Mouse (Mus musculus): ENCODE data around the gene Prss33. TPM values are rescaled to one million over a fixed set of nuclear protein-coding genes. Genes with fewer than 3 reads are reported as not detected.

Gene Prss33
- not detected for polyA plus RNA-seq (2014; fragmentation: Illumina TruSeq; extraction: RNeasy Lipid Tissue Mini Kit (QIAGEN cat#74804); ENCODE audit: low read depth, low replicate concordance)

GRCm38 (mm10) chr17:23836006-23836575, at the start of gene Prss33:
Gene Prss33, minus strand, starts transcription at chr17:23836056.

DNA sequence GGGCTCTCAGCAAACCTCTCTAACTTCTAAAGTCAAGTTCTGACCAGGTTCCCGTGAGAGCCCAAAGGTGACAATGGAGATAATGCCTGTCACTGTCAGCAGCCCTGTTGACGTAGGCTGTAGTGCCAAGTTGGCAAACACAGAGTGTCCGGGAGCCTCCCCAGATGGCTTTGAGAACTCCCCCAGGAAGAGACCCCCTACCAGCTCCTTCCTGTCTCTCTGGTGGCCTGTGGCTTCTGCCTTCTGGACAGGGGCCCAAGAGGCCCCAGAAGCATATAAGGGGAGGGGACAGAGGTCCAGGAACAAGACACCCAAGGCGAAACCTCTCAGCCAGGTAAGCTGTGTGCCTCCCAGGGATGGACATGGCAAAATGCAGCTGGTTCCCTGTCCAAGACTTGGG, 44.7 kb upstream of the Prss33 start, which contains the start of the genes Dcpp1 and Dcpp2:
Dcpp1 (plus strand) TSS at position 301 of the 400 bp plus-strand sequence.
Dcpp2 (plus strand) TSS at position 305 of the 400 bp plus-strand sequence.

DNA sequence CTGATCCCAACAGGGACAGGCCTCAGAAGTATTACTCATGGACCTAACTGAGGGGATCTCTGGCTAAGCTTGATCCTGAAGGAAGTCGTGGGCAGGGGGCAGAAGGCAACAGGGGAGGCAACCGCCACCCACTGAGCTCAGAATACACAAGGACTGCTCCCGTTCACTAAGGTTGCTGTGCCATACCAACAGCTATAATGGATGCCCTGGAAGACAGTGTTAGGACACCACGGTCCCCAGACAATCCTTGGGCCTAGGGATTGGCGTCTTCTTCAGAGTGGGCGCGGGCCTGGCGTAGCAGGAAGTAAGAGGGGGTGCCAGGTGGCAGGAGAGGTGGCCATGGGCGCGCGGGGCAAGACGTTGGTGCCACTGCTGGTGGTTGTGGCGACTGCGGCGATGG, 31.9 kb upstream of the Prss33 start, which contains the start of gene Prss21:
Prss21 (plus strand) TSS at position 301 of the 400 bp plus-strand sequence.

GRCm38 (mm10) chr17:23843812-23844273, 8.0 kb upstream of the Prss33 start, which contains the start of the genes Prss32 and Prss41:
Gene Prss32, plus strand, starts transcription at chr17:23843855.
Gene Prss41, minus strand, starts transcription at chr17:23844172.

DNA sequence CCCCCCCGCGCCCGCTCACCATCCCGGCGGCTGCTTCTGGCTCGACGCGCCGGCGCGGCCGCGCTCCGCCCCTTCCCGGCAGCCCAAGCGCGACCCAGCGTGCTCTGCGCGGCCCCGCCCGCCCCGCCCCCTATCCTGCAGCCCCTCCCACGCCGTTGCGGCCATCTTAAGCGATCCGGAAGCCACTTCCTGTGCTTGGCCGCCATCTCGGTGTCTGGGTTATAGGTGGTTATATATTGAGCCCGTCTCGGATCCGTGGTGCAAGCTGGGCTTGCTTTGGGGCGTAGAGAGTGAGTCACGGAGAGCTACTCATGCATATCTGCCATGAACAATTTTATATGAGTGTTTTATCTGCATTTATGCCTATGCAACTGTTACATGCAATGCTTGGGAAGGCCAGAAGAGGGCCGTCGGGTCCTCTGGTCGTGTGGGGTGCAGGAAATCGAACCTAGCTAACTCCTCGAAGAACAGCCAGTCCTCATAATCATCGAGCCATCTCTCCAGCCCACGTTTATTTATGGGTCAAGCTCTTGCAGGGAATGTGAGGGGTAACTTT, 6.7 kb downstream of the Prss33 start, which contains the start of gene Elob:
Elob (minus strand) TSS at position 73 of the 556 bp plus-strand sequence.

GRCm38 (mm10) chr17:23790269-23791078, 45.4 kb downstream of the Prss33 start, which contains the start of gene Srrm2:
Gene Srrm2, plus strand, starts transcription at chr17:23790532.

DNA sequence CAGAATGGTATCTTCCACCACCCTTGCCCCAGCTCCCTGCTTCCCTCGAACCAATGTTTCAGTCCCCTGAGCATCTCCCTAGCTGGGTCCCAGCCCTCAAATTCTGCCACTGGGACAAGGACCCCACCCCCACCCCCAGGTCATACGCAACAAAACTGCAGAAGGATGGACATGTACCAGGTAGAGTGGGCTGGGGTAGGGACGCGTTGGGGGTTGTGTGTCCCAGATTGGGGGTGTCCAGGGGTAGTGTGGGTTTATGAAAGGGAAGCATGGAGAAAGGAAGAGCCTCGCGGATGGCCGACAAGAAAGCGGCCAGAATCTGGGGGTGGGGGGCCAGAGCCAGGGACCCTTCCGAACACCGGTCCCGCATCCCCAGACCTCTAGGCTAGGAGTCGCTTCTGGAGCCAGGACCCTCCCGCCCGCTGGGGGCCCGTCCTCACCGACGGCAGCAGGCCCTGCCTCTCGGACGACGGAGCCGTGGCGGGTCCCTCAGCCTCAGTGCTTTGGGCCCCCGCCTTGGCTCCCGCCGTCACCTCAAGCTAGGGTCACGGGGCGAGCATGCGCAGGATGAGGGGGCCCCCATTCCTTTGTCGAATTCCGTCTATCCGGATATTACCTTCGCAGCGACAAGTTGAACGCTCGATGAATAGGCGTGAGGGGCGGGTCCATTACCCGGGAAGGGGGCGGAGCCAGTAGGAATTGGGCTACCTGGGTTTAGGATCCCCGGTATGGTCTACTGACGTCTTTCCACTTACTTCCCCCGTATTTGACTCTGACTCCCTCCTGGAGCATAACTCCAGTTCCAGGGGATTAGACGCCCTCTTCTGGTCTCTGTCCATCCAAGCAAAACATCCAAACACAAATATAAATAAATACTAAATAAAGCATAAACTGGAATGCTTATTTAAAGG, 50.0 kb downstream of the Prss33 start, which contains the start of gene Flywch2:
Flywch2 (minus strand) TSS at position 521 of the 911 bp plus-strand sequence.

Other genes with a start within 250 kb of the Prss33 start
- gene Zfp13, start 236.6 kb downstream of the Prss33 start, polyA plus RNA-seq (2014; fragmentation: Illumina TruSeq; extraction: RNeasy Lipid Tissue Mini Kit (QIAGEN cat#74804); ENCODE audit: low read depth, low replicate concordance): 2.5 TPM
- gene Zscan10, start 235.2 kb downstream of the Prss33 start, polyA plus RNA-seq (2014; fragmentation: Illumina TruSeq; extraction: RNeasy Lipid Tissue Mini Kit (QIAGEN cat#74804); ENCODE audit: low read depth, low replicate concordance): 0.41 TPM
- 0.14 TPM for gene Mmp25, start 190.8 kb downstream of the Prss33 start, polyA plus RNA-seq (2014; fragmentation: Illumina TruSeq; extraction: RNeasy Lipid Tissue Mini Kit (QIAGEN cat#74804); ENCODE audit: low read depth, low replicate concordance)
- not detected for gene Bicdl2, start 175.6 kb downstream of the Prss33 start, polyA plus RNA-seq (2014; fragmentation: Illumina TruSeq; extraction: RNeasy Lipid Tissue Mini Kit (QIAGEN cat#74804); ENCODE audit: low read depth, low replicate concordance)
- gene Hcfc1r1, start 162.5 kb downstream of the Prss33 start, polyA plus RNA-seq (2014; fragmentation: Illumina TruSeq; extraction: RNeasy Lipid Tissue Mini Kit (QIAGEN cat#74804); ENCODE audit: low read depth, low replicate concordance): 3.5 TPM
- 1.3 TPM for gene Thoc6, start 162.2 kb downstream of the Prss33 start, polyA plus RNA-seq (2014; fragmentation: Illumina TruSeq; extraction: RNeasy Lipid Tissue Mini Kit (QIAGEN cat#74804); ENCODE audit: low read depth, low replicate concordance)
- not detected for gene Tnfrsf12a, start 158.6 kb downstream of the Prss33 start, polyA plus RNA-seq (2014; fragmentation: Illumina TruSeq; extraction: RNeasy Lipid Tissue Mini Kit (QIAGEN cat#74804); ENCODE audit: low read depth, low replicate concordance)
- not detected for gene Cldn6, start 156.8 kb downstream of the Prss33 start, polyA plus RNA-seq (2014; fragmentation: Illumina TruSeq; extraction: RNeasy Lipid Tissue Mini Kit (QIAGEN cat#74804); ENCODE audit: low read depth, low replicate concordance)
- not detected for gene Cldn9, start 152.0 kb downstream of the Prss33 start, polyA plus RNA-seq (2014; fragmentation: Illumina TruSeq; extraction: RNeasy Lipid Tissue Mini Kit (QIAGEN cat#74804); ENCODE audit: low read depth, low replicate concordance)
- 0.87 TPM for gene 1520401A03Rik, start 113.3 kb downstream of the Prss33 start, polyA plus RNA-seq (2014; fragmentation: Illumina TruSeq; extraction: RNeasy Lipid Tissue Mini Kit (QIAGEN cat#74804); ENCODE audit: low read depth, low replicate concordance)
- 1.9 TPM for gene Pkmyt1, start 109.7 kb downstream of the Prss33 start, polyA plus RNA-seq (2014; fragmentation: Illumina TruSeq; extraction: RNeasy Lipid Tissue Mini Kit (QIAGEN cat#74804); ENCODE audit: low read depth, low replicate concordance)
- not detected for gene Paqr4, start 95.2 kb downstream of the Prss33 start, polyA plus RNA-seq (2014; fragmentation: Illumina TruSeq; extraction: RNeasy Lipid Tissue Mini Kit (QIAGEN cat#74804); ENCODE audit: low read depth, low replicate concordance)
- not detected for gene Kremen2, start 90.2 kb downstream of the Prss33 start, polyA plus RNA-seq (2014; fragmentation: Illumina TruSeq; extraction: RNeasy Lipid Tissue Mini Kit (QIAGEN cat#74804); ENCODE audit: low read depth, low replicate concordance)
- 7.3 TPM for gene Flywch1, start 64.5 kb downstream of the Prss33 start, polyA plus RNA-seq (2014; fragmentation: Illumina TruSeq; extraction: RNeasy Lipid Tissue Mini Kit (QIAGEN cat#74804); ENCODE audit: low read depth, low replicate concordance)
- 1.9 TPM for gene Flywch2, start 50.0 kb downstream of the Prss33 start, polyA plus RNA-seq (2014; fragmentation: Illumina TruSeq; extraction: RNeasy Lipid Tissue Mini Kit (QIAGEN cat#74804); ENCODE audit: low read depth, low replicate concordance)
- gene Srrm2, start 45.5 kb downstream of the Prss33 start, polyA plus RNA-seq (2014; fragmentation: Illumina TruSeq; extraction: RNeasy Lipid Tissue Mini Kit (QIAGEN cat#74804); ENCODE audit: low read depth, low replicate concordance): 89.6 TPM
- 40.8 TPM for gene Elob, start 6.9 kb downstream of the Prss33 start, polyA plus RNA-seq (2014; fragmentation: Illumina TruSeq; extraction: RNeasy Lipid Tissue Mini Kit (QIAGEN cat#74804); ENCODE audit: low read depth, low replicate concordance)
- not detected for gene Prss32, start 7.8 kb upstream of the Prss33 start, polyA plus RNA-seq (2014; fragmentation: Illumina TruSeq; extraction: RNeasy Lipid Tissue Mini Kit (QIAGEN cat#74804); ENCODE audit: low read depth, low replicate concordance)
- 2.3 TPM for gene Prss41, start 8.1 kb upstream of the Prss33 start, polyA plus RNA-seq (2014; fragmentation: Illumina TruSeq; extraction: RNeasy Lipid Tissue Mini Kit (QIAGEN cat#74804); ENCODE audit: low read depth, low replicate concordance)
- gene Prss21, start 32.0 kb upstream of the Prss33 start, polyA plus RNA-seq (2014; fragmentation: Illumina TruSeq; extraction: RNeasy Lipid Tissue Mini Kit (QIAGEN cat#74804); ENCODE audit: low read depth, low replicate concordance): 34.8 TPM
- gene Dcpp1, start 44.8 kb upstream of the Prss33 start, polyA plus RNA-seq (2014; fragmentation: Illumina TruSeq; extraction: RNeasy Lipid Tissue Mini Kit (QIAGEN cat#74804); ENCODE audit: low read depth, low replicate concordance): not detected
- gene Dcpp2, start 44.8 kb upstream of the Prss33 start, polyA plus RNA-seq (2014; fragmentation: Illumina TruSeq; extraction: RNeasy Lipid Tissue Mini Kit (QIAGEN cat#74804); ENCODE audit: low read depth, low replicate concordance): not detected
- not detected for gene Dcpp3, start 81.4 kb upstream of the Prss33 start, polyA plus RNA-seq (2014; fragmentation: Illumina TruSeq; extraction: RNeasy Lipid Tissue Mini Kit (QIAGEN cat#74804); ENCODE audit: low read depth, low replicate concordance)
- gene Sbp, start 105.6 kb upstream of the Prss33 start, polyA plus RNA-seq (2014; fragmentation: Illumina TruSeq; extraction: RNeasy Lipid Tissue Mini Kit (QIAGEN cat#74804); ENCODE audit: low read depth, low replicate concordance): not detected
- not detected for gene Sbpl, start 119.2 kb upstream of the Prss33 start, polyA plus RNA-seq (2014; fragmentation: Illumina TruSeq; extraction: RNeasy Lipid Tissue Mini Kit (QIAGEN cat#74804); ENCODE audit: low read depth, low replicate concordance)
- not detected for gene Prss30, start 144.5 kb upstream of the Prss33 start, polyA plus RNA-seq (2014; fragmentation: Illumina TruSeq; extraction: RNeasy Lipid Tissue Mini Kit (QIAGEN cat#74804); ENCODE audit: low read depth, low replicate concordance)
- gene Prss22, start 162.0 kb upstream of the Prss33 start, polyA plus RNA-seq (2014; fragmentation: Illumina TruSeq; extraction: RNeasy Lipid Tissue Mini Kit (QIAGEN cat#74804); ENCODE audit: low read depth, low replicate concordance): not detected
- not detected for gene Prss27, start 202.1 kb upstream of the Prss33 start, polyA plus RNA-seq (2014; fragmentation: Illumina TruSeq; extraction: RNeasy Lipid Tissue Mini Kit (QIAGEN cat#74804); ENCODE audit: low read depth, low replicate concordance)
- gene Kctd5, start 237.4 kb upstream of the Prss33 start, polyA plus RNA-seq (2014; fragmentation: Illumina TruSeq; extraction: RNeasy Lipid Tissue Mini Kit (QIAGEN cat#74804); ENCODE audit: low read depth, low replicate concordance): 19.6 TPM

Data from testis, adult 10 weeks (tissue).